Mouse (Mus musculus): ENCODE results near the gene Znrf1.

- no peak for TF ChIP-seq POLR2A (IDR thresholded peaks at IDR 0.05; ENCODE audit: borderline replicate concordance, insufficient read depth, low read length)
- TF ChIP-seq CTCF (IDR thresholded peaks at IDR 0.05; ENCODE audit: borderline replicate concordance, insufficient read depth, low read depth, low read length): no peak
Observed at GRCm38 (mm10) chr8:111575492-111575891, 39.6 kb downstream of the Znrf1 start.
